7 mouse cellular contexts compared by ENCODE assay signal in the genomic region with DNA sequence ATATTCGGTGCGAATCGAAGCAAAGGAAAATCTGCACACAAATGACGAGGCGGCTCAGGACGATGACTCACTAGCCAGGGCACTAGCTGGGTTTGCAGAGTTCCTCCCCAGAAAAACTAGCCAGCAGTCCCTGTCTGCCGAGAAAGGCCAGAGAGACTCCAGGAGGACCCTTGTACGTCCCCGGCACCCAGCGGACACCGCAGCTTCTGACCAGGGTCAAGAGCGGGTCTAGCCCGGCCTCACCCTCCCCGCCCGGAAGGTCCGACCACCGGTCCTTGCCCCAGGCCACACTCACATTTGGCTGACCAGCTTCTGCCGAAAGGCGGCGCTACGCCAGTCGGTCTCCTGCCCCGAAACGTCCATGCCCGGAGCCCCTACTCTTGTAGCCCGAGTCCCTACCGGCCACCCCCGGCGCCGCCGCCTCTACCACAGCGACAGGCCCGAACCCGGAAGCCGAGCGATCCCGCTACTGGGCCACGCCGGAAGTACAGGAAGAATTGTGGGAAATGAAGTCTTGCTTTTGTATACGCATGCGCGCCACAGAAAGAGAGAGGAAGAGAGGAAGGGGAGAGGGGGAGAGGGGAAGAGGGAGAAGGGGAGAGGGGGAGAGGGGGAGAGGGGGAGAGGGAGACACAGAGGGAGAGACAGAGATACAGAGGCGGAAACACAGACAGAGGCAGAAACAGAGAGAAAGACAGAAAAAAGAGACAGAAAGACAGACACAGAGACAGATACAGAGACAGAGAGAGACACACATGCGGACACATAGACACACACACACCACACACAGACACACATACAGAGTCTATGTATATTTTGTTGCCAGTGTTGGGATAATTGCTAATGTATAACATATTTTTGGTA. TPM values are rescaled to one million over a fixed set of nuclear protein-coding genes. Genes with fewer than 3 reads are reported as not detected.
DNase-seq lines count a peak whose midpoint lies in the region; ATAC-seq lines count a peak whose summit lies in the region.

No protein-coding gene starts in this region.

- peak overlapping the region; percentile 83 for H3K9ac ChIP-seq in limb, embryonic 11.5 days (ENCODE audit: low read length)
- H3K9ac ChIP-seq in midbrain, embryonic 14.5 days (replicated peaks; ENCODE audit: low read length) = peak overlapping the region; percentile 90

- peak; percentile 84 for ATAC-seq in limb, embryonic 11.5 days (ENCODE audit: insufficient number of reproducible peaks, low FRiP score, low TSS enrichment, low read depth)
- ATAC-seq in midbrain, embryonic 14.5 days (ENCODE audit: low FRiP score, low TSS enrichment) = peak; percentile 91

- peak overlapping the region; percentile 88 for H3K27ac ChIP-seq in embryonic facial prominence, embryonic 10.5 days (replicated peaks)
- no peak overlapping the region; the same call in 1 of the 2 replicates for H3K27ac ChIP-seq in limb, embryonic 11.5 days (replicated peaks; ENCODE audit: low read depth, low read length)
- peak overlapping the region; percentile 79 for H3K27ac ChIP-seq in midbrain, embryonic 14.5 days (replicated peaks; ENCODE audit: low read depth, low read length)

- no peaks in the 10 kb centered on the region for H3K27me3 ChIP-seq in embryonic facial prominence, embryonic 10.5 days (replicated peaks; ENCODE audit: low read depth, poor library complexity, severe bottlenecking)
- no peaks in the 10 kb centered on the region for H3K27me3 ChIP-seq in limb, embryonic 11.5 days (ENCODE audit: control insufficient read depth, insufficient read depth, low read length)
- H3K27me3 ChIP-seq in midbrain, embryonic 14.5 days (ENCODE audit: control insufficient read depth, insufficient read depth, low read length) = no peaks in the 10 kb centered on the region

- peaks cover 9% of the 10 kb centered on the region for H3K36me3 ChIP-seq in embryonic facial prominence, embryonic 10.5 days (replicated peaks)
- H3K36me3 ChIP-seq in limb, embryonic 11.5 days (ENCODE audit: control insufficient read depth, insufficient read depth, low read length) = no peaks in the 10 kb centered on the region
- H3K36me3 ChIP-seq in midbrain, embryonic 14.5 days (ENCODE audit: control insufficient read depth, insufficient read depth, low read length) = no peaks in the 10 kb centered on the region

- peak overlapping the region; percentile 75 for H3K4me3 ChIP-seq in embryonic facial prominence, embryonic 10.5 days
- H3K4me3 ChIP-seq in limb, embryonic 11.5 days (ENCODE audit: low read depth, low read length) = peak overlapping the region; percentile 95
- H3K4me3 ChIP-seq in midbrain, embryonic 14.5 days (replicated peaks; ENCODE audit: low read depth, low read length) = peak overlapping the region; percentile 89

- peak; percentile 92 for DNase-seq in adrenal gland, postnatal 10 days
- peak; percentile 94 for DNase-seq in embryonic facial prominence, embryonic 10.5 days (ENCODE audit: low spot score)
- peak; percentile 99 for DNase-seq in heart, adult 11 months
- DNase-seq in kidney, adult 18-20 months = peak; percentile 89
- peak; percentile 92 for DNase-seq in limb, embryonic 11.5 days (ENCODE audit: low spot score)
- peak; percentile 95 for DNase-seq in midbrain, embryonic 14.5 days
- peak; percentile 78 to 79 for DNase-seq in spleen, adult 18-20 months

- 3% methylated on average over 44 of the region's 44 CpGs for WGBS in embryonic facial prominence, embryonic 10.5 days
- 2% methylated on average over 44 of the region's 44 CpGs for WGBS in limb, embryonic 11.5 days
- 2% methylated on average over 44 of the region's 44 CpGs for WGBS in midbrain, embryonic 14.5 days

- peak overlapping the region; percentile 69 for H3K4me2 ChIP-seq in limb, embryonic 11.5 days (ENCODE audit: low read depth, severe bottlenecking)
- peak overlapping the region; percentile 94 for H3K4me2 ChIP-seq in midbrain, embryonic 14.5 days (ENCODE audit: low read length)

- H3K9me3 ChIP-seq in embryonic facial prominence, embryonic 10.5 days = no peaks in the 10 kb centered on the region
- H3K9me3 ChIP-seq in limb, embryonic 11.5 days (ENCODE audit: control insufficient read depth, low read length) = no peaks in the 10 kb centered on the region
- H3K9me3 ChIP-seq in midbrain, embryonic 14.5 days (ENCODE audit: control insufficient read depth, low read length) = no peaks in the 10 kb centered on the region

- H3K4me1 ChIP-seq in embryonic facial prominence, embryonic 10.5 days = peaks cover 24% of the 10 kb centered on the region
- 0 out of 2 replicates have a peak, but pooled peaks cover 2% of the 10 kb centered on the region for H3K4me1 ChIP-seq in limb, embryonic 11.5 days (ENCODE audit: control insufficient read depth, insufficient read depth, low read length)
- H3K4me1 ChIP-seq in midbrain, embryonic 14.5 days (ENCODE audit: control insufficient read depth, insufficient read depth, low read length) = peaks cover 11% of the 10 kb centered on the region

RNA-seq across cellular contexts. Expression of a gene that starts 10.0 kb away (rescaled TPM):
- total RNA-seq in adrenal gland, postnatal 10 days (2021) = 10 to 100 TPM; 42.7 to 55.3 TPM
- polyA plus RNA-seq in embryonic facial prominence, embryonic 10.5 days (2016; fragmentation: Nextera tagmentation; extraction: Ambion mirVana) = 50.3 and 50.5 TPM in 2 replicates
- 42.2 and 45.5 TPM in 2 replicates for polyA plus RNA-seq in limb, embryonic 11.5 days (2014; fragmentation: Nextera tagmentation; extraction: Ambion mirVana)
- 37.2 and 39.8 TPM in 2 replicates for polyA plus RNA-seq in midbrain, embryonic 14.5 days (2014; fragmentation: Nextera tagmentation; extraction: Ambion mirVana)

RNA-seq across cellular contexts. Expression of a gene that starts 36.7 kb away (rescaled TPM):
- 10 to 100 TPM; 30.6 to 47.9 TPM for total RNA-seq in adrenal gland, postnatal 10 days (2021)
- 64.9 and 72.8 TPM in 2 replicates for polyA plus RNA-seq in embryonic facial prominence, embryonic 10.5 days (2016; fragmentation: Nextera tagmentation; extraction: Ambion mirVana)
- 68.2 and 68.7 TPM in 2 replicates for polyA plus RNA-seq in limb, embryonic 11.5 days (2014; fragmentation: Nextera tagmentation; extraction: Ambion mirVana)
- 75.5 and 75.6 TPM in 2 replicates for polyA plus RNA-seq in midbrain, embryonic 14.5 days (2014; fragmentation: Nextera tagmentation; extraction: Ambion mirVana)
